Mouse (Mus musculus) liver, adult 2 months (tissue): ENCODE measurements around the gene Sowahc. TPM values are rescaled to one million over a fixed set of nuclear protein-coding genes. Genes with fewer than 3 reads are reported as not detected.

Source experiments
- DNase-seq: peaks from one replicate; pipeline ENCODE4 v3.0.0-alpha.2; 2011; ENCODE audit warnings: low read depth, low spot score; ENCODE audit errors: extremely low read depth
- H3K27ac ChIP-seq: fragments of 200-500 bp; replicated peaks from 2 replicates; pipeline ENCODE4 v1.5.1; 2012; ENCODE audit warnings: low read depth, mild to moderate bottlenecking, control low read depth, inconsistent platforms, low read length; ENCODE audit not compliant: insufficient read depth
- H3K27me3 ChIP-seq: fragments of 200-500 bp; 2 replicates; pipeline ENCODE4 v1.6.1; 2012; ENCODE audit warnings: mild to moderate bottlenecking, moderate library complexity, low read length, inconsistent platforms; ENCODE audit not compliant: control insufficient read depth, insufficient read depth
- H3K36me3 ChIP-seq: fragments of 200-500 bp; 2 replicates; pipeline ENCODE4 v1.6.1; 2012; ENCODE audit warnings: low read length, inconsistent platforms; ENCODE audit not compliant: control insufficient read depth, insufficient read depth
- H3K4me1 ChIP-seq: fragments of 200-500 bp; 2 replicates; pipeline ENCODE4 v1.6.1; 2011; ENCODE audit warnings: low read length; ENCODE audit not compliant: control insufficient read depth, insufficient read depth
- H3K4me3 ChIP-seq: fragments of 200-500 bp; 2 replicates; pipeline ENCODE4 v1.5.1; 2011; ENCODE audit warnings: low read depth, mild to moderate bottlenecking, control low read depth, low read length, moderate library complexity; ENCODE audit not compliant: insufficient read depth
- H3K79me2 ChIP-seq: fragments of 200-500 bp; 2 replicates; pipeline ENCODE4 v1.6.1; 2012; ENCODE audit warnings: inconsistent platforms, mild to moderate bottlenecking, low read length, moderate library complexity; ENCODE audit not compliant: control insufficient read depth, insufficient read depth
- H3K9ac ChIP-seq: fragments of 200-500 bp; 2 replicates; pipeline ENCODE4 v1.6.1; 2012; ENCODE audit warnings: low read depth, mild to moderate bottlenecking, control low read depth, inconsistent platforms, low read length
- CTCF ChIP-seq: fragments of 200-500 bp; IDR thresholded peaks from 2 replicates; pipeline ENCODE4 v1.5.1; 2011; ENCODE audit warnings: low read depth, low read length, control low read depth
- POLR2A ChIP-seq: fragments of 200-500 bp; IDR thresholded peaks from 2 replicates; pipeline ENCODE4 v1.6.1; 2011; ENCODE audit warnings: low read length, control low read depth; ENCODE audit not compliant: insufficient read depth; ENCODE audit errors: extremely low read depth
- WGBS: fragments of 180-500 bp; shearing (Covaris S2); methylation state at CpG from one replicate; pipeline ENCODE4 v1.1.7; 2018; 5-methylcytosine and 5-hydroxymethylcytosine counted together
- polyA plus RNA-seq: library from polyadenylated mRNA; depleted of rRNA; stranded (reverse); fragments of >200 nt; gene quantifications from 2 replicates; pipeline ENCODE4 v1.2.3, GENCODE M21; 2012
- total RNA-seq: library from RNA; depleted of rRNA; stranded (reverse); fragments of >200 nt; gene quantifications from 2 replicates; pipeline ENCODE4 v1.2.3, GENCODE M21; 2014

Sowahc gene
- total and polyA plus RNA-seq, 2 experiments: 1.2 to 4.9 TPM

GRCm38 (mm10) chr10:59225137-59225536 is 3.4 kb downstream of the Sowahc start:
- H3K27ac ChIP-seq: no peak overlapping the region
- H3K27me3 ChIP-seq: no peaks in the 10 kb centered on the region
- WGBS: 90% methylated on average over 2 of the region's 2 CpGs
- H3K4me1 ChIP-seq: 0 out of 2 replicates have a peak, but pooled peaks cover 2% of the 10 kb centered on the region
- no peaks in the 10 kb centered on the region for H3K79me2 ChIP-seq
- no peak overlapping the region for H3K9ac ChIP-seq
- no peak overlapping the region for H3K4me3 ChIP-seq
- no peaks in the 10 kb centered on the region for H3K36me3 ChIP-seq
- TF ChIP-seq POLR2A: no peak
- no peak for TF ChIP-seq CTCF
- DNase-seq: no peak

GRCm38 (mm10) chr10:59229205-59229820 is 7.6 kb downstream of the Sowahc start:
- TF ChIP-seq CTCF (no peak), POLR2A (no peak)

GRCm38 (mm10) chr10:59235227-59235626 is 13.5 kb downstream of the Sowahc start:
- 86% methylated on average over 2 of the region's 2 CpGs for WGBS
- TF ChIP-seq POLR2A (no peak), CTCF (no peak)
- Histone ChIP-seq H3K4me3 (no peak overlapping the region), H3K9ac (no peak overlapping the region), H3K36me3 (no peaks in the 10 kb centered on the region), H3K4me1 (no peaks in the 10 kb centered on the region), H3K27ac (no peak overlapping the region), H3K27me3 (no peaks in the 10 kb centered on the region), H3K79me2 (no peaks in the 10 kb centered on the region)
- no peak for DNase-seq

More at GRCm38 (mm10) chr10:59229205-59229820, 7.6 kb downstream of the Sowahc start:
- no peak overlapping the region for H3K4me3 ChIP-seq
- H3K9ac ChIP-seq: no peak overlapping the region
- no peaks in the 10 kb centered on the region for H3K79me2 ChIP-seq
- 61% methylated on average over 4 of the region's 4 CpGs for WGBS
- no peaks in the 10 kb centered on the region for H3K27me3 ChIP-seq
- no peak for DNase-seq
- no peaks in the 10 kb centered on the region for H3K4me1 ChIP-seq
- H3K36me3 ChIP-seq: no peaks in the 10 kb centered on the region
- no peak overlapping the region for H3K27ac ChIP-seq

GRCm38 (mm10) chr10:59235847-59236246 is 14.1 kb downstream of the Sowahc start:
- no peak for DNase-seq
- Histone ChIP-seq H3K27ac (no peak overlapping the region), H3K9ac (no peak overlapping the region), H3K36me3 (no peaks in the 10 kb centered on the region), H3K4me1 (no peaks in the 10 kb centered on the region), H3K4me3 (no peak overlapping the region), H3K27me3 (no peaks in the 10 kb centered on the region), H3K79me2 (no peaks in the 10 kb centered on the region)
- WGBS: 71% methylated on average over 4 of the region's 4 CpGs
- TF ChIP-seq CTCF (no peak), POLR2A (no peak)

- Histone ChIP-seq H3K4me1 (no peaks in the 10 kb centered on the region), H3K36me3 (no peaks in the 10 kb centered on the region), H3K27ac (no peak overlapping the region), H3K79me2 (no peaks in the 10 kb centered on the region), H3K4me3 (no peak overlapping the region), H3K27me3 (no peaks in the 10 kb centered on the region), H3K9ac (no peak overlapping the region)
- 69% methylated on average over 6 of the region's 6 CpGs for WGBS
- TF ChIP-seq POLR2A (no peak), CTCF (no peak)
- peak; percentile 39 for DNase-seq
Measured at GRCm38 (mm10) chr10:59236486-59236885, 14.7 kb downstream of the Sowahc start.

GRCm38 (mm10) chr10:59237757-59238156 is 16.0 kb downstream of the Sowahc start:
- TF ChIP-seq POLR2A (no peak), CTCF (no peak)
- no peak overlapping the region for H3K9ac ChIP-seq
- no peaks in the 10 kb centered on the region for H3K79me2 ChIP-seq
- DNase-seq: no peak
- no peak overlapping the region for H3K27ac ChIP-seq
- H3K4me1 ChIP-seq: no peaks in the 10 kb centered on the region
- no peaks in the 10 kb centered on the region for H3K27me3 ChIP-seq
- WGBS: 50% methylated on average over 3 of the region's 3 CpGs
- no peaks in the 10 kb centered on the region for H3K36me3 ChIP-seq
- no peak overlapping the region for H3K4me3 ChIP-seq
